Mouse (Mus musculus) small intestine, adult 2 months (tissue): ENCODE results near the gene Lrrc28.

Experiments
- CTCF ChIP-seq: fragments of 200-500 bp; IDR thresholded peaks from 2 replicates; pipeline ENCODE4 v1.5.1; 2012; ENCODE audit warnings: low read depth, mild to moderate bottlenecking, control low read depth, inconsistent platforms, low read length, moderate library complexity, mixed read lengths; ENCODE audit not compliant: insufficient replicate concordance, insufficient read length; ENCODE audit errors: extremely low read depth
- POLR2A ChIP-seq: fragments of 200-500 bp; IDR thresholded peaks from 2 replicates; pipeline ENCODE4 v1.6.1; 2012; ENCODE audit warnings: low read depth, mild to moderate bottlenecking, control low read depth, inconsistent platforms, low read length, moderate library complexity

DNA sequence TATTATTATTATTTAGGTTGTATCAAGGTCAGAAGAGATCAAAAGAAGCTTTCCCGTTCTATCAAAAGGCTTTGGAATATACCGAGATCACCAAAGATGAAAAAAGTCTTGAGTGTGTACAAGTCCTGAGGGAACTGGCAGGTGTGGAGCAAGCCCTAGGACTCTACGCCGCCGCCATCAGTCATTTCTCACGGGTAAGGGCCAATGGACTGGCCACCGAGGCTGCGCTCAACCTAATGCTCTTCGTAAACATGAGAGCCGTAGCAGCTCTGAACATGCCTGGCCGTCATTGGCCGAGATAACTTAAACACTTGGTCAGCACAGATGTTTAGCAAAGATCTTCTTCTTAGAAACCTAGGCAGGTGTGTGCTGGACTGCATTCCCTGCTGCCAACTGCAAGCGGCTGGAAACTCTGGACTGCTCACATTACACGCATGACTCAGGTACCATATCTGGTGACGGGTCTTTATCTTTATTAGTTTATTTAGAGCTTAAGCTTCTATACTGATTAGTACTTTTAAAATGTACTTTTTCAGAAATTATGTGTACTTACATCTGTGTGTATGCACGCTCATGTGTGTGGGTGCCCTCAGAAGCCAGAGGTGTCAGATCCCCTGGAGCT, 33.9 kb upstream of the Lrrc28 start:
- TF ChIP-seq POLR2A (no peak), CTCF (no peak)
